Mouse (Mus musculus) spleen, embryonic (tissue): ENCODE measurements around the gene Olfr457.
"Not testable (repeated sequence)": the region's sequence is repeated elsewhere in the genome, so short reads cannot be mapped to it uniquely, and the experiment has no call there.

Experiments used
- CTCF ChIA-PET: fragments of 350-600 bp; sonication (Branson Sonifier 250); formaldehyde crosslinking; loops from one replicate; lab custom pipeline; 2022; lab: Charles Lee

The Olfr457 gene

DNA sequence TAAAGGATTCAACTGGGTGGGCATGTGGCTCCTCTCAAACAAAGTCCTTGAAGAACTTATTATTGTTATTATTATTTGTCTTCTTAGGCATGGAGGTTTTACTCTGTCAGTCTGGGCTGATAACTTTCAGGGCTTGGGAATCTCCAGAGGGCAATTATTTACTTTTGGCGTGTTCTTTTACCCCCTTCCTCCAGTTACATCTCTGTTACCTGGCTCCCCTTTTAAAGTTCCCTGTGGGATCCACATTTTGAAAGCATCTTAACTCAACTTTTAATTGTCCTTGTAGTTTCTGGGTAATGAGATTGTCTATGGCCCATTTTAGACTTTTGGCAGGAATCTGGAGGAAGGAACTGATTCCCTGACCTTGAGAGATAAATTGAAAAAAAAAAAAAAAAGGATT is at the start of gene Olfr457:
Gene Olfr457 (minus strand): TSS at position 101 of the 400 bp plus-strand sequence.
- CTCF ChIA-PET, result no interaction called here

DNA sequence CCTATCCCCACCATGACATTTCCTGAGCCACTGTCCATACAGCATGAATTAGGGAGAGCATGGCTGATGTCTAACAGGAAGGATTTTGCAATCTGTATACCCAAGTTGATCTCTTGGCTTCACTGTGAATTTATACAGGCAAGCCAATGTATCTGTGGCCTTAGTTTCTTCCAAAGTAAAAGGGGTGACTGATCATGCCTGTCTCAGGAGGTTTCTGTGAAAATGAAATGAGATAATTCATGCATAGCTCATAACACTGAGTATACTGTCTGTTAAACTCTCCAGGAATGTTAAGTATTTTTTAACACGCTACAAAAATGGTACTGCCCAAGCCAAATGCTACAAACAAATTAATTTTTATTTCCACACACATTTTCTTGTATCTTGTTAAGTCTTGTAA is 37.3 kb upstream of the Olfr457 start:
- CTCF ChIA-PET, result no interaction called here

DNA sequence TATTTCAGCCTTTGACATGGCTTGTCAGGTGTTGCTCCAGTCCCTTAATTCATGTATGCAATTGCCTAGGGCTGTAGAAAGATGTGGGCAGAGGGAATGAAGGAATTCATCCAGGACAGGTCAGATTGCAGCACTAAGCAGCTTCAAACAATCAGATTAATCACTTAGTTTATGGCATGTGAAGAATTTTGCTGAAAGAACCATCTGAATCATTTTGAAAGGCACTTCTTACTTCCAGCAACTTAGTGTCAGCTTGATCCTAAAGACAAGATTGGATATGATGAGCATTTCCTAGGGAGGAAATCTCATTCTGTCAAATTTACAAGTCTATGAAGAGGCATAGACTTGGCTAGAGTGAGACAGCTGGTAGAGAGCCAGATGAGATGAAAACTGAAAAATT is 33.2 kb upstream of the Olfr457 start:
- CTCF ChIA-PET, result no interaction called here

DNA sequence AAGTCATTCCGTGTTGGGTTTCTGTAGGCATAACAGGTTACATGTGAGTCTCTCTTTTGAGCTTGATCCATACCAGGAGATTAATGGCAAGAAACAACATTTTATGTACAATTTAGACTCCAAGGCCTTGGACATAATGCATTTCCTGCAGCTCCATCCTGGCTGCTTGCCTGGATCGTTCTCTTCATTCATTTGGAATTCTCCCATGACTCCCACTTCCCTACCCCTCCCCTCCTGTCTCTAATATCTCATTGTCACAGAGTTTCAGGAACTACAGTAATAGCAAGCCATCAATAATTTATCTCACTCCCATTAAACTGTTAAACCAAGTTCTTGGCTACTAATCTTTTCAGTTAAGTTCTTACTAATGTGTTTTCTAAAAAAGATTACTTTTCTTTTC is 27.3 kb upstream of the Olfr457 start:
- CTCF ChIA-PET, result no interaction called here

DNA sequence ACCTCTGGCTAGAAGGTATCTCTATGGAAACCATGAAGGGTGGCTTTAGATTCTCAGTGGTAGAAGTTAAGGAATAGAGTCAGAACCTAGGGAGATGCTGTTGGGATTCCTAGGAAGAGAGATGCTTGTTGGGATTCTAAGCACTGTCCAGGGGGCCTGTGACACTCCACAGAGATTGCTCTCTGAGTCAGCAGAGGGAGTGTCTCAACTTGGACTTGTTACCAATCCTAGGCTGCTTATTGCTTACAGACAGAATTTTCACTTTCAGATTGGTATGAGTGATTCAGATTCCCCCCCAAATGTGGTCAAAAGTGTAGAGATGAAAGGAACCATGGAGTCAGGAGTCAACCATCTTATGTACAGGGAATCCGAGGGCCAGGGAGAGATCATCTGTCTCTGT is 13.6 kb upstream of the Olfr457 start:
- CTCF ChIA-PET, result no interaction called here

DNA sequence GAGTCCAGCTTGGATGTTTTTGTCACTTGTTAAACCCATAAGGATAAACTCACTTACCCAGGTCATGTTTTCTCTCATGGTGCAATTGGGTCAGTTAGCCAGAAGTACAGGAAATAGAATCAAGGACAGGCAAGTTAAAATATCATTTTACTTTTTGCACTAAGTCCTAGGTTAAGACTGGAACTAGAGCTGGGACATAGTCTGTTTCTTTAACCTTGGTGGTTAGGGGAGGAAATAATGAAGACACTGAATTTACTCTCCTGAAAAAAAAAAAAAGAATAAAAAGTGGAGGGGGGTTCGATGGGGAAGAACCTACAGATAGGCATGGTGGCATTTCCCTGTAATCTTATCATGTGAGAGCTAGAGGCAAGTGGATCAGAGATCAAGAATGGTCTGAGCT is 11.0 kb upstream of the Olfr457 start, which contains the start of gene Olfr456:
Gene Olfr456 (minus strand): TSS at position 101 of the 400 bp plus-strand sequence.
- CTCF ChIA-PET, result no interaction called here

DNA sequence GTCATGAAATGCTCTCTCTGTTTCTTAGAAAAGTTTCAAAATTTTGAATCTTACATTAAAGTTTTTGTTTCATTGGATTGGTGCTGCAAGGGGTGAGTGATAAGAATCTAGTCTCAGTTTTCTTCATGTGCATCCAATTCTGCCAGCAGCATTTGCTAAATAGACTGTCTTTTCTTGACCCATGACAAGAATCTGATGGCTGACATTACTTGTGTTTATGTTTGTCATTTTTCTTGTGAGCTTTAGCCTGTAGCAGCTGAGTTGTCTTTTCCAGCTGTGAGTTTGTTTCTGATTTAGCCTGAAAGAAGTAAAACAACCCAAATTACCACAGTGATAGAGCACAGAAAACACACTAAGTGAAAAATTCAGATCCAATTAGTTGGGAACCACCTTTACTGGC is 8.5 kb upstream of the Olfr457 start:
- CTCF ChIA-PET, result no interaction called here

DNA sequence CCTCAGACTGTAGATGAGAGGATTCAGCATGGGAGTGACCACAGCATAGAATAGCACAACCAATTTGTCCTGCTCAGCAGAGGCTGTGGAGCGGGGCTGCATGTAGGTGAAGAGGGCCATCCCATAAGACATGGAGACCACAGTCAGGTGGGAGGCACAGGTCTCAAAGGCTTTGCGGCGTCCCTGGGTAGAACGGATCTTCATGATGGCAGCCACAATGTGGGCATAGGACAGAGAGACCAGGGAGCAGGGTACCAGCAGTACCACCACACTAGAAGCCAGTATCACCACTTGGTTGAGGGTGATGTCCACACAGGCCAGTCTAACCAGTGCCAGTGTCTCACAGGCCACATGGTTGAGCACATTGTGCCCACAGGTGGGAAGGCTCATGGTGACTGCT is 4.8 kb downstream of the Olfr457 start:
- CTCF ChIA-PET, result not testable (repeated sequence)

DNA sequence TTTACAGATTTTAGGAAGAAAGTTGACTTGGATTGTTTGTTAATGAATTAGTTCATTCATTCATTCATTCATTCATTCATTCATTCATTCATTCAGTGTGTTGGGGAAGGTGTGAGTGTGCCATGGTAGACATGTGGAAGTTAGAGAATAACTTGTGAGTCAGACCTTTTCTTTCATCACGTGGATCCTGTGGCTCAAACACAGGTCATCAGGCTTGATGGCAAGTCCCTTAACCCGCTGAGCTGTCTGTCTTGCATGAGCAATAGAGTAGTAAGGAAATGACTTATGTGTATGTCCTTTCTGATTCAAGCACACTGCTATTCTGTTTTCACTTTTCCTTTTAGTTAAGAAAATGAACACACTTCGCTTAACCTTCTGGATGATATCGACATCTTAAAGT is 5.6 kb downstream of the Olfr457 start:
- CTCF ChIA-PET, result no interaction called here

DNA sequence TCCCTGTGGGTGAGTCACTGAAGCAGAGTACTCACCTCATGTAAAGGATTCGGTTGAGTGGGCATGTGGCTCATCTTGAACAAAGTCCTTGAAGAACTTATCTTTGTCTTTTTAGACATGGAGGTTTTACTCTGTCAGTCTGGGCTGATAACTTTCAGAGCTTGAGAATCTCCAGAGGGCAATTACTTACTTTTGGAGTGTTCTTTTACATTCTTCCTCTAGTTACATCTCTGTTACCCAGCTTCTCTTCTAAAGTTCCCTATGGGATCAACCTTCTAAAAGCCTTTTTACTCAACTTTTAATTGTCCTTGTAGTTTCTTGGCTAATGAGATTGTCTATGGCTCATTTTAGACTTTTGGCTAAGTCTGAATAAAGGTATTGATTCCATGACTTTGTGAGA is 11.0 kb downstream of the Olfr457 start, which contains the start of gene Olfr458:
Gene Olfr458 (minus strand): TSS at position 101 of the 400 bp plus-strand sequence.
- CTCF ChIA-PET, result no interaction called here

DNA sequence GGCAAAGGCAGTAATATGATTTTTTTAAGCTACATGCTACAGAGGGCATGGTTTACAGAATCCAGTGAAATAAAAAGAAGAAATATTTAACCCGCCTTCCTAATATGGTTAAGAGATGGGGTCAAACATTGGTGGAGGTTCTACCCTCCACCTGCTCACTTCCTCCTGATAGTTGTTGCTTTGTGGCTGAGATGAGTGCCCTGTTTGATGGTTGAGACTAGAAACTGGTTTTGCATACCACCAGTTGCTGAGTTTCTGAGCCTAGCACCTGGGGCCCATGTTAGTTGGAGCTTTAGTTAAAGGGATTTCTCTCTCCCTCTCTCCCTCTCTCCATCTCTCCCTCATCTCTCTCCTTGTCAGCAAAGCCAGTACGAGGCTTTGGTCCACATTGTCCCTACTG is 28.8 kb downstream of the Olfr457 start:
- CTCF ChIA-PET, result interaction anchor here (0.5 kb wide), 1 partner anchor 10 kb away, joined by 3 read pairs; no protein-coding TSS in a partner anchor

DNA sequence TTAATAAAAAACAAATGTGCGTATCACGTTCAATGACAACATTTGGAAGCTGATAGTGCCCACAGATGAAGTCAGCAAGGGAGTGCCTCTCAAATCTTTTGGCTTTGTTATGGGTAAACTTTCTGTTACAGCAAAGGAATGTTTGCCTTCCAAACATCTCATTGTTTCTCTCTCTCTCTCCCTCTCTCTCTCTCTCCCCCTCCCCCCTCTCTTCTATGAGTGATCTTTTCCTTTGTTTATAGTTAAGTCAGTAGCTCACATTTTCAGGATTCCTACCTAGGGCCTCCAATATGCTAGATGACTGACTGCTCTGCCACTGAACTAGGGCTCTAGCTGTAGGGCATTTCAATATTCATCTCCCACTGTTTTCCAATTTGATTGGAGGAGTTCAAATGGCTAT is 31.6 kb downstream of the Olfr457 start:
- CTCF ChIA-PET, result no interaction called here

DNA sequence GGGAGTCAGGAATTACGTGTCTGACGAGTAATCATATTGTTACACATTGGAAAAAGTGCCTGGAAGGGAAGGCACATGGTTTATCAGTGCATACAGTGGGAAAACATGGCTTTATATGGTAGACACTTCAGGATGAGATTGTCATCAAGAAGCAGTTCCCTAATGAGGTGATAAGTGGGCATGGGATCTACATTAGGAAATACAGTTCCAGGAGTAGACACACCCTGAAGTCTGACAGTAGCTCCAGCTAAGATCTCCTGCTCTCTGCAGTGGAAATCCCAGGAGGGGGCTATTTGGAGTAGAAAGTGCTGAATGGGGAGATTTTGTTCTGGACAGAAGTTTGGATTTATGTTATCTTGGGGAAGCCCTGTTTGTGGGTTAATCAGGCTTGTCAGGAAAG is 34.7 kb downstream of the Olfr457 start:
- CTCF ChIA-PET, result no interaction called here

DNA sequence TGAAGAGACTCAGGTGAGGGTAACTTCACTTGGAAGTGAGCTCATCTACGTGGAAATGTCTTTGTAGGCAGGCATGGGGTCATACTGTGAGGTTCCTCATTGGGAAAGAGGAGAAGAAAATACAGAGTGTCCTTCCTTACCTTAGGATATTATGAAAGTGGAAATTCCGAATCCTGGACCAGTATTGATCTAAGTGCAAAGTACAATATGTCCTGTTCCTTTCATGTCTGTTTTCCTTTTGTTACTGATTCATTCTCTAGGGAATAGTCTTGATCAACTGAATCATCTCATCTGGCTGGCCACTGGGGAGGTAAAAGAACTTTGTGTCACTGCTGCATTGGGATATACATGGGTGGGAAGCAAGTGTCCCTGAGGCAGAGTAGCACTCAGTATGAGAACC is 40.6 kb downstream of the Olfr457 start:
- CTCF ChIA-PET, result no interaction called here

DNA sequence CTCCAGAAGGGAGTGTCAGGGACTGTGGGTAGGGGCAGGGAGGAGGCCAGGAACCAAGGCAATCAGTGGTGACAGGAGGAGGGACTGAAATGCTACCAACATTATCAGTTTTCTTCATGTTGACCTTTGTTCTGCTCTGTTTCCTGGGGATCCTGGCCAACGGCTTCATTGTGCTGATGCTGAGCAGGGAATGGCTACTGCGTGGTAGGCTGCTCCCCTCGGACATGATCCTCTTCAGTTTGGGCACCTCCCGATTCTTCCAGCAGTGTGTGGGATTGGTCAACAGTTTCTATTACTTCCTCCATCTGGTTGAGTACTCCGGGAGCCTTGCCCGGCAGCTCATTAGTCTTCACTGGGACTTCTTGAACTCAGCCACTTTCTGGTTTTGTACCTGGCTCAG is 41.7 kb downstream of the Olfr457 start, which contains the start of gene Tas2r126:
Gene Tas2r126 (plus strand): TSS at position 90 of the 400 bp plus-strand sequence.
- CTCF ChIA-PET, result no interaction called here

DNA sequence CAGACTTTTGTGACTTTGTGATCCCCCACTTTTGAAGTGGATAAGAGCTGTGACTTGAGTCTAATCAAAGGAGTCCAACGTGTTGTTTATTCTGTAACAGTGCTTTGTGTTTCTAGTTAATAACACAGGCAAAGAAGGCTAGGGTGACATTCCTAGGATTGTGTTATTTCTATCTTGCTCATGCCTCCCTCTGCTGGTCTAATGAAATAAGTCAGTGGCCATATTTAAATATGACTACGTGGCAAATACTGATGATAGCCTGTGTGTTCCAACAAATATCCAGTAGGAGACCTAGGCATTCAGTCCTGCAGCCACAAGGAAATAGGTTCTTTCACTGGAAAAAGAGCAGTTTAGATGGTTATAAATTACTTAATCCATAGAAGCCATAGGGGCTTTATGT is 42.6 kb downstream of the Olfr457 start:
- CTCF ChIA-PET, result no interaction called here

DNA sequence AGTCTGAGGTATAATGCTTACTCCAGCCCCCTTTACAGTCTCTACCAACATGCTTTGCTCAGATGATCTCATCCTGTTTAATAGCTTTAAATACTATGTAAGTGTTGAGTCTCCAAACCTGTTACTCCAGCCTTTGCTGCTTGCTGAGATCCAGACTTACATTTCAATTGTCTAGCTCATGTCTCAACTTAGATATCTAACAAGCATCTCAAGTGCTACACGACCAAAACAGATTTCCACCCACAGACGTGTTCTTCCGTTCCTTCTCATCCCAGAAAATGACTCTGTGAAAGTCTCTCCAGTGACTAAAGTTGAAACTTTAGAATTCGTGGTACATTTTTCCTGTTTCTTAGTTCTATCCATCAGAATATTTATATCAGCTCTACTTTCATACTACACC is 49.8 kb downstream of the Olfr457 start:
- CTCF ChIA-PET, result no interaction called here

DNA sequence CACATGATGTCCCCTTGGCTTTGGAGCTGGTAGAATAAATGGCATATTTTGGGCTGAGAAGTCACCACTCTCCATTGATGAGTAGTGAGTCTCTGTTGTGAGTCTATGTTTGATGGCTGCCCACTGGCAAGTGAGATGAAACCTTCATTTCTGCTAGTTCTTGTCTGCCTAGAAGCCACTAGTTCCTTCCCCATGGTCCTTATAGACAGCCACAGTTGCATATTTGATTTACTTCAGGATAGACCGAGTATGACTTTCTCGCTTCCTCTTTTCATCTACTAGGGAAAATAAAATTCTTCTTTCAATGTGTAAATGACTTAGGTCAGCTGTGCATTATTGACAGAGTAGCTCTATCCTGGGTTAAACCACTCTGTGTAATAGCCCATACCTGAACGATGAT is 51.7 kb downstream of the Olfr457 start:
- CTCF ChIA-PET, result no interaction called here

DNA sequence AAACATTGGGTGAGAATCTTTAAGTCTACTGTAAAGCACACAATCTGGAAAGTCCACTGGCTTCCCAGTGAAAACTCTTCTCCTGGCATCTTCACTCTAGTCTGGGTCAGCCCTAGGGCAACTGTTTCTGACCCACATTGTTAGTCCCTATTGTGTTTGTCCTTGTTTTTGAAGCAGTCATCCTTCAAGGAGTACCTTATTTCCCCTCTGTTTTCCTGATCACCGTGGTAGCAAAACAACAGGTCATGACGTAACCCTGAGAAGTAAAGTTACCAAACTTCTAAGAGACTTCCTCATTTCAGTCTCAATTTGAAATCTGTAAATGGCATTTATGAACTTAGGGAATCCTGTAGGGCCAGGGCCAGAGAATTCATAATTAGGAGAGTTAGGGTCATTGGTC is 54.7 kb downstream of the Olfr457 start:
- CTCF ChIA-PET, result no interaction called here

DNA sequence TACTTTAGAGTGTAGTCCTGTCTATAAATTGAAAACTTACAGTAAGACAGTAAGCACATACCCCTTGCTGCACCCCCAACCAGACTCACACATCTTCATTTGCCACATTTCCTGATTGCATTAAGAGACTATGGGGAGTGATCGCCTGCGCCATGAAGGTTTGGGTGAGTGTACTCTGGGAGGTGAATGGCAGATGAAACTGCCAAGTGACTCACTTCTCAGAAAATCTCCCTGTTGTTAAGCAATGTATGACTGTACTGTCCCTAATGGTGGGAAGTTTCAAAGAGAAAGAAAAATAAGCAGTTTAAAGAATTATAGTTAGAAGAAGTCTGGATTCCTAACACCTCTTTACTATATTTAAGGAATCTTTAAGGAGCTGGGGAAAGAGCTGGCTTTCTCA is 56.7 kb downstream of the Olfr457 start:
- CTCF ChIA-PET, result no interaction called here
